Mouse (Mus musculus): ENCODE data around the gene Rundc3b.

DNA sequence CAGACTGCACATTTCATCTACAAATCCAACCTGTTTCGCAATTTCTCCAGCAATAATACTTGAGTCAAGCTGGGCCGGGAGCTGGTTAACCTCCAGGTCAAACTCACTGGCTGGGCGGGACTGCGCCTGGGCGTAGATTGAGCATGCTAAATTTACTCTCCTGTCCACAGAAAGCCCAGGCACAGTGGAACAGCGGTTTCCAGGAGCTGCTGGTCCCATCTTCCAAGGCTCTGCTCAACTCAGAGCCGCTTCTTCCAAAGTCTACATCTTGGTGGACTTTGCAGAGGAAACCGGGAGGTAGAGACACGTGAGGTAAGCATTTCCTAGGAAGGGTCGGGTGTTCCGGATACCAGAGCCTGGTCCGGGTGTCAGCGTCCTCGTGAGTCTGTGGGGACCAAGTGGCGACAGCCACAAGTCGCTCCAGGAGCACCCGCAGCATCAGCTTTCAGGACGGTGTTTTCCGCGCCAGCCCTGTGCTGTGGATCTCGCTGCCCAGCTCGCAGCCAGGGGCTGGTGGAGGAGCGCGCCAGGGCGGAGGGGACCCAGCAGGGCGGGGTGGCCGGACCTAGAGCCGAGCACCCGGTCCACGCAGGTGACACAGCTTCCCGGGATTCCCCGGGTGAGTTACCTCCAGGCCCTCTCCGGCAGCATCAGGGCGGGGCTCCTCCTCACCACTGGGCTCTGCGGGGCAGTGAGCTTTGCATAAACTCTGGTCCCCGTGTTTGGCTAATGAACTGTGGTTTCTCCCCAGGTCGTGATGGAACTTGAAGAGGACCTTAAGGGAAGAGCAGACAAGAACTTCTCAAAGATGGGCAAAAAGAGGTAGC, 37.4 kb upstream of the Rundc3b start, which contains the start of gene Abcb1a:
- no peak for TF ChIP-seq POLR2A (IDR thresholded peaks at IDR 0.05; ENCODE audit: insufficient read length, low read depth)
- TF ChIP-seq POLR2AphosphoS2 (IDR thresholded peaks at IDR 0.05; ENCODE audit: insufficient read length, low read depth), result no peak
- no peak for TF ChIP-seq E2F4 (IDR thresholded peaks at IDR 0.05; ENCODE audit: insufficient read depth)
- no peak for TF ChIP-seq MYOG (IDR thresholded peaks at IDR 0.05; ENCODE audit: control insufficient read depth in 1 of 3, insufficient read depth in 1 of 3, insufficient read length in 2 of 3, low read depth in 2 of 3)
- no peak for TF ChIP-seq TCF3 (IDR thresholded peaks at IDR 0.05; ENCODE audit: insufficient read length, low read depth)
- TF ChIP-seq REST (IDR thresholded peaks at IDR 0.05; ENCODE audit: insufficient read depth, insufficient read length), result no peak
- TF ChIP-seq TCF12 (IDR thresholded peaks at IDR 0.05; ENCODE audit: insufficient read depth, poor library complexity, severe bottlenecking), result no peak
- TF ChIP-seq MYOD1 (IDR thresholded peaks at IDR 0.05; ENCODE audit: control insufficient read depth in 1 of 3, insufficient read length in 2 of 3, low read depth in 2 of 3), result no peak
- TF ChIP-seq USF1 (IDR thresholded peaks at IDR 0.05; ENCODE audit: low read depth), result no peak
- no peak for TF ChIP-seq CEBPB (IDR thresholded peaks at IDR 0.05; ENCODE audit: insufficient read depth, poor library complexity, severe bottlenecking)
- no peak for TF ChIP-seq MAX (IDR thresholded peaks at IDR 0.05; ENCODE audit: low read depth)
